Mouse (Mus musculus): ENCODE results near the gene Rhbdf2. TPM values are rescaled to one million over a fixed set of nuclear protein-coding genes. Genes with fewer than 3 reads are reported as not detected.

Rhbdf2 gene
- total and polyA plus RNA-seq, 3 experiments, result 6.4 to 13.7 TPM; not detected in 1

DNA sequence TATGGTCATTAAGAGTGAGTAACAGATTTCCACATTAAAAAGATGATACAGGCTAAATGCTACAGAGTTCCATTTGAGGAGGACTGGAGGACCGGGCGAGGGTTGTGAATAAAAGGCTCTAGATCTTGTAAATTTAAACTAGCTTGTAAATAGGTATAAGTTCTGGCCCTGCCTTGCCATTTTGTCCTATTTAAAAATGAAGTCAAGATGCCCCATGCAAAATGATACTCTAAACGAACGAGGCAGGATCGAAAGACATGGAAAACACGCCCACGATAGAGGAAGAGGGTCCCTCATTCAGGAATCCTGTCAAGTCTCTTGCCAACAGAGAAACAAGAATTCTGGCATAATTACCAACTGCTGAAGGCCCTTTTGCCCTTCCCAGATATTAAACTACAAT lies 43.6 kb upstream of the Rhbdf2 start:
- H3K27ac ChIP-seq (ENCODE audit: control insufficient read depth, low read depth, low read length), result peak overlapping the region; percentile 61
- DNase-seq (ENCODE audit: low read depth, low spot score), result peak; percentile 60
- H3K36me3 ChIP-seq (ENCODE audit: control insufficient read depth in 1 of 2, insufficient read depth in 2 of 2, low read length in 2 of 2), result peaks cover 11 to 38% of the 10 kb centered on the region in 2 experiments
- H3K4me1 ChIP-seq (ENCODE audit: control insufficient read depth in 1 of 2, insufficient read depth in 2 of 2, low read length in 2 of 2), result peaks cover 2 to 27% of the 10 kb centered on the region in 2 experiments
- no peak for TF ChIP-seq USF1 (IDR thresholded peaks at IDR 0.05; ENCODE audit: low read depth, low read length)
- TF ChIP-seq RCOR1 (IDR thresholded peaks at IDR 0.05; ENCODE audit: low read depth, low read length), result 0 out of 2 replicates have a peak, but pooled peaks have one; percentile 1
- no peaks in the 10 kb centered on the region for H3K27me3 ChIP-seq (ENCODE audit: control insufficient read depth in 1 of 2, insufficient read depth in 2 of 2, low read length in 2 of 2)
- peaks cover 35% of the 10 kb centered on the region for H3K79me2 ChIP-seq (ENCODE audit: control insufficient read depth, insufficient read depth, low read length, poor library complexity)
- peak overlapping the region; percentile 19 to 84 for H3K4me3 ChIP-seq (ENCODE audit: control insufficient read depth in 1 of 2, insufficient read depth in 1 of 2, low read depth in 2 of 2, low read length in 2 of 2)
- peak overlapping the region; percentile 55 for H3K9ac ChIP-seq (ENCODE audit: control insufficient read depth, low read depth, low read length, poor library complexity, severe bottlenecking)
- H3K9me3 ChIP-seq (replicated peaks; ENCODE audit: insufficient read depth, low read length), result no peaks in the 10 kb centered on the region

DNA sequence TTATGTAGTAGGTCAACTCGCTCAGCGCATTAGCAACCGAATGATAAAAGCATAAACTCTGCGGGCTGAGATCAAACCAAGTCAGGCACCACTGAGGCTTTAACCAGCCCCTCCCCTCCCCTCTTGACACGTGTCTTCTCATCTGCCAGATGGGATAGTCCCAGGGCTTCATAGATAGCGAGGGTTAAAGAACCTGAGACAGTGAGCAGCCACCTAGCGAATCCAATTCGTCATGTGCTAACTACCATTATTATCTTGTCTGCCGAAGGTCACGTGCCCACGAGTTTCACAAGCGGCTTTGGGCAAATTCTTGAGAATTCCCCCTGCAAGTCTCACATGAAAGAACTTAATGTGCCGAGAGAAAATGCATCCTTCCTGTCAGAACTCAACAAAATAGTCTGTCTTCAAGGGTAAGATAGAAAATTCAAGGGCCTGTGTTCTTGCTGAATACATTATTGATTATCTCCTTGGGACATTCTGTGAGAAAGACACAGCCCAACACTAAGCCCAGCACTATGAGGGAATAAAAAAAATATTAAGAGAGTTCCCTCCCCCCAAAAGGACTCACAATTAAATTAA lies 43.1 kb upstream of the Rhbdf2 start:
- Histone ChIP-seq H3K79me2 (ENCODE audit: control insufficient read depth, insufficient read depth, low read length, poor library complexity) (peaks cover 34% of the 10 kb centered on the region), H3K27me3 (ENCODE audit: control insufficient read depth in 1 of 2, insufficient read depth in 2 of 2, low read length in 2 of 2) (no peaks in the 10 kb centered on the region), H3K9me3 (replicated peaks; ENCODE audit: insufficient read depth, low read length) (no peaks in the 10 kb centered on the region), H3K27ac (ENCODE audit: control insufficient read depth, low read depth, low read length) (peak overlapping the region; percentile 61), H3K36me3 (ENCODE audit: control insufficient read depth in 1 of 2, insufficient read depth in 2 of 2, low read length in 2 of 2) (peaks cover 11 to 33% of the 10 kb centered on the region in 2 experiments), H3K4me1 (ENCODE audit: control insufficient read depth in 1 of 2, insufficient read depth in 2 of 2, low read length in 2 of 2) (peaks cover 2 to 27% of the 10 kb centered on the region in 2 experiments), H3K9ac (ENCODE audit: control insufficient read depth, low read depth, low read length, poor library complexity, severe bottlenecking) (peak overlapping the region; percentile 55), H3K4me3 (ENCODE audit: control insufficient read depth in 1 of 2, insufficient read depth in 1 of 2, low read depth in 2 of 2, low read length in 2 of 2) (peak overlapping the region; percentile 12 to 19; a peak in 3 of 4 replicates)
- DNase-seq (ENCODE audit: low read depth, low spot score), result peak; percentile 97
- TF ChIP-seq SIN3A (IDR thresholded peaks at IDR 0.05; ENCODE audit: low read length) (peak; percentile 99), CHD1 (IDR thresholded peaks at IDR 0.05; ENCODE audit: low read depth, low read length) (no peak), BHLHE40 (IDR thresholded peaks at IDR 0.05; ENCODE audit: borderline replicate concordance, low read depth, low read length) (peak; percentile 99), TBP (IDR thresholded peaks at IDR 0.05; ENCODE audit: low read depth, low read length) (peak; percentile 81), TCF12 (IDR thresholded peaks at IDR 0.05; ENCODE audit: low read depth, low read length) (peak; percentile 69), MYB (IDR thresholded peaks at IDR 0.05; ENCODE audit: low read depth, low read length) (no peak), POLR2AphosphoS2 (IDR thresholded peaks at IDR 0.05; ENCODE audit: low read length) (no peak), JUND (IDR thresholded peaks at IDR 0.05; ENCODE audit: low read depth, low read length) (no peak), UBTF (IDR thresholded peaks at IDR 0.05; ENCODE audit: borderline replicate concordance, insufficient read depth, low read depth, low read length) (no peak), HCFC1 (IDR thresholded peaks at IDR 0.05; ENCODE audit: low read depth, low read length) (peak; percentile 45; the same call in 1 of the 2 replicates), ZC3H11A (IDR thresholded peaks at IDR 0.05; ENCODE audit: low read depth, low read length) (no peak), E2F4 (IDR thresholded peaks at IDR 0.05; ENCODE audit: borderline replicate concordance, low read depth, low read length) (no peak), SMC3 (IDR thresholded peaks at IDR 0.05; ENCODE audit: low read depth, low read length) (no peak; the same call in 1 of the 2 replicates), POLR2AphosphoS5 (IDR thresholded peaks at IDR 0.05; ENCODE audit: borderline replicate concordance, low read depth, low read length) (no peak), GABPA (IDR thresholded peaks at IDR 0.05; ENCODE audit: low read depth, low read length) (no peak), TAL1 (IDR thresholded peaks at IDR 0.05; ENCODE audit: low read length) (peak; percentile 61), USF2 (IDR thresholded peaks at IDR 0.05; ENCODE audit: borderline replicate concordance in 1 of 2, insufficient read depth in 1 of 2, low read depth in 1 of 2, low read length in 2 of 2) (peak in 1 of 2 experiments; percentile 94; a peak in 2 of 4 replicates), RCOR1 (IDR thresholded peaks at IDR 0.05; ENCODE audit: low read depth, low read length) (peak; percentile 33), KAT2A (conservative IDR thresholded peaks at IDR 0.05; ENCODE audit: low read depth, low read length) (no peak), MAFK (IDR thresholded peaks at IDR 0.05; ENCODE audit: borderline replicate concordance, low read depth, low read length) (no peak), NELFE (IDR thresholded peaks at IDR 0.05; ENCODE audit: low read depth, low read length) (peak; percentile 58), CTCF (IDR thresholded peaks at IDR 0.05 in 2 of 3, conservative IDR thresholded peaks at IDR 0.05 in 1 of 3; ENCODE audit: control insufficient read depth in 1 of 3, insufficient read depth in 1 of 3, low read depth in 2 of 3, low read length in 3 of 3, poor library complexity in 1 of 3, severe bottlenecking in 1 of 3) (peak in 1 of 3 experiments; percentile 20; a peak in 2 of 6 replicates), POLR2A (IDR thresholded peaks at IDR 0.05; ENCODE audit: control insufficient read depth in 1 of 2, insufficient read depth in 1 of 2, low read depth in 1 of 2, low read length in 2 of 2, poor library complexity in 1 of 2) (peak in 1 of 2 experiments; percentile 60; a peak in 2 of 4 replicates), ZNF384 (IDR thresholded peaks at IDR 0.05; ENCODE audit: low read depth, low read length) (no peak; the same call in 1 of the 2 replicates), USF1 (IDR thresholded peaks at IDR 0.05; ENCODE audit: low read depth, low read length) (peak; percentile 100), RAD21 (IDR thresholded peaks at IDR 0.05; ENCODE audit: low read depth, low read length) (no peak), MAX (IDR thresholded peaks at IDR 0.05; ENCODE audit: low read length) (peak; percentile 100), ELF1 (IDR thresholded peaks at IDR 0.05; ENCODE audit: low read depth, low read length) (no peak), MYC (IDR thresholded peaks at IDR 0.05; ENCODE audit: low read depth, low read length) (peak; percentile 99), GATA1 (IDR thresholded peaks at IDR 0.05; ENCODE audit: low read depth, low read length) (peak; percentile 91)
